Mouse (Mus musculus) G1E (cell line): ENCODE results near the gene Sypl2.

ENCODE experiments used
- CTCF ChIP-seq: IDR thresholded peaks from 2 replicates; pipeline ENCODE4 v1.5.1; 2012; ENCODE audit warnings: low read depth, low read length, inconsistent platforms, mixed read lengths
- GATA1 ChIP-seq: IDR thresholded peaks from 2 replicates; pipeline ENCODE4 v1.6.1; 2012; ENCODE audit warnings: borderline replicate concordance, low read length, inconsistent platforms, mixed read lengths
- GATA2 ChIP-seq: IDR thresholded peaks from 2 replicates; pipeline ENCODE4 v1.6.1; 2012; ENCODE audit warnings: low read depth, low read length, inconsistent platforms, borderline replicate concordance
- POLR2AphosphoS5 ChIP-seq: IDR thresholded peaks from 2 replicates; pipeline ENCODE4 v1.6.1; 2012; ENCODE audit warnings: low read depth, low read length, inconsistent platforms; ENCODE audit not compliant: insufficient replicate concordance
- TAL1 ChIP-seq: conservative IDR thresholded peaks from 2 replicates; pipeline ENCODE4 v1.6.1; 2012; ENCODE audit warnings: low read depth, low read length, inconsistent platforms, mixed read lengths

DNA sequence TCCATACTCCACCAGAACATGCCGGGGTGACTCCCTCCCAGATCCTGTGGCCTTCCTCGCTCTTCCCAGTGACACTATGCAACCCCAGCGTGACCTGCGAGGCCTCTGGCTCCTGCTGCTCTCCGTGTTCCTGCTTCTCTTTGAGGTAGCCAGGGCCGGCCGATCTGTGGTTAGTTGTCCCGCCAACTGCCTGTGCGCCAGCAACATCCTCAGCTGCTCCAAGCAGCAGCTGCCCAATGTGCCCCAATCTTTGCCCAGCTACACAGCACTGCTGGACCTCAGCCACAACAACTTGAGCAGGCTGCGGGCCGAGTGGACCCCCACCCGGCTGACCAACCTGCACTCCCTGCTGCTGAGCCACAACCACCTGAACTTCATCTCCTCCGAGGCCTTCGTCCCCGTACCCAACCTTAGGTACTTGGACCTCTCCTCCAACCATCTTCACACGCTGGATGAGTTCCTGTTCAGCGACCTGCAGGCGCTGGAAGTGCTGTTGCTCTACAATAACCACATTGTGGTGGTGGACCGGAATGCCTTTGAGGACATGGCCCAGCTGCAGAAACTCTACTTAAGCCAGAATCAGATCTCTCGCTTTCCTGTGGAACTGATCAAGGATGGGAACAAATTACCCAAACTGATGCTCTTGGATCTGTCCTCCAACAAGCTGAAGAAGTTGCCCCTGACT, 39.2 kb downstream of the Sypl2 start:
- no peak for TF ChIP-seq CTCF
- no peak for TF ChIP-seq GATA2
- no peak for TF ChIP-seq TAL1
- TF ChIP-seq GATA1: no peak
- no peak for TF ChIP-seq POLR2AphosphoS5
